Mouse (Mus musculus) stomach, embryonic 14.5 days (tissue): Measurements from ENCODE around the gene Spdye4c. TPM values are rescaled to one million over a fixed set of nuclear protein-coding genes. Genes with fewer than 3 reads are reported as not detected.

ENCODE experiments used
- ATAC-seq: fragments of 200-750 bp; cut with Nextera tagmentation; 2 replicates; pipeline ENCODE4 v1.8.0; 2017; ENCODE audit warnings: low read depth, moderate TSS enrichment; ENCODE audit not compliant: insufficient number of reproducible peaks, insufficient read depth, low FRiP score
- H3K27ac ChIP-seq: fragments of 300-500 bp; sonication (generic); 2 replicates; pipeline ENCODE4 v1.5.1; 2014; ENCODE audit warnings: mild to moderate bottlenecking, low read length, moderate library complexity, mixed read lengths
- H3K27me3 ChIP-seq: fragments of 300-500 bp; sonication (generic); 2 replicates; pipeline ENCODE4 v1.6.1; 2014; ENCODE audit warnings: low read length, control low read depth, mixed read lengths; ENCODE audit not compliant: control insufficient read depth, insufficient read depth
- H3K36me3 ChIP-seq: fragments of 300-500 bp; sonication (generic); 2 replicates; pipeline ENCODE4 v1.6.1; 2014; ENCODE audit warnings: mild to moderate bottlenecking, control low read depth, low read length, moderate library complexity, mixed read lengths; ENCODE audit not compliant: control insufficient read depth, insufficient read depth
- H3K4me1 ChIP-seq: fragments of 300-500 bp; sonication (generic); 2 replicates; pipeline ENCODE4 v1.6.1; 2014; ENCODE audit warnings: low read length, control low read depth, mixed read lengths; ENCODE audit not compliant: control insufficient read depth, insufficient read depth
- H3K4me2 ChIP-seq: fragments of 300-500 bp; sonication (generic); replicated peaks from 2 replicates; pipeline ENCODE4 v1.6.1; 2014; ENCODE audit warnings: low read depth, low read length, control low read depth
- H3K4me3 ChIP-seq: fragments of 300-500 bp; sonication (generic); 2 replicates; pipeline ENCODE4 v1.5.1; 2014; ENCODE audit warnings: low read depth, low read length, control low read depth
- H3K9ac ChIP-seq: fragments of 300-500 bp; sonication (generic); replicated peaks from 2 replicates; pipeline ENCODE4 v1.6.1; 2014; ENCODE audit warnings: low read depth, mild to moderate bottlenecking, control low read depth, low read length, moderate library complexity, mixed read lengths
- H3K9me3 ChIP-seq: fragments of 300-500 bp; sonication (generic); 2 replicates; pipeline ENCODE4 v1.6.1; 2016; ENCODE audit warnings: low read depth, low read length, control low read depth; ENCODE audit not compliant: control insufficient read depth
- WGBS: fragments of 180-500 bp; shearing (Covaris S2); extraction: QIAGEN DNeasy Blood & Tissue Kit; methylation state at CpG from one replicate; pipeline ENCODE4 v1.1.7; 2014; 5-methylcytosine and 5-hydroxymethylcytosine counted together
- polyA plus RNA-seq: library from polyadenylated mRNA; unstranded; fragments of >200 nt; fragmentation: Nextera tagmentation; extraction: Ambion mirVana; gene quantifications from 2 replicates; pipeline ENCODE4 v1.2.1, GENCODE M21; 2014

The Spdye4c gene
- polyA plus RNA-seq, 1 experiment from 2014 or later, result not detected

DNA sequence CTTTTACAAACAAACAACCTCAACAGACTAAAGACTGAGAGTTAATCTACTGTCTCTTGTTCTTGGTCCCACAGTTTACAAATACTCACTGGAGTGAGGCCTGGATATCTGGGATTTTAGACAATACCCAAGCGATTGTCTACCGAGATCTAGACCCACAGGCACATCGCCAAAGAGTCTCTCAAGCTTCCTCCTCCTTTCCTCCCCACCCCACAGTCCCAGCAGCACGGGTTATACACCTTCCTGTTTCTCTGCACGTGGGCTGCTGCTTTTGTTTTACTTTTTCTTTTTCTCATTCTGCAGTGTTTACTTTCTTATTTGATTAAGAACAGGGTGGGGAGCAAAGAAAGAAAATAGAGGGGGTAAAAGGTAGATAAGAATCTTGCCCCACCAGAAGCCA, 22.4 kb downstream of the Spdye4c start:
- 0 out of 2 replicates have a peak, but pooled peaks have one; percentile 6 for ATAC-seq
- H3K27ac ChIP-seq, result peak overlapping the region; percentile 15; the same call in 1 of the 2 replicates
- 61% methylated on average over 5 of the region's 5 CpGs for WGBS
- peaks cover 71% of the 10 kb centered on the region for H3K36me3 ChIP-seq
- no peak overlapping the region for H3K4me2 ChIP-seq
- no peaks in the 10 kb centered on the region for H3K27me3 ChIP-seq
- no peak overlapping the region for H3K4me3 ChIP-seq
- no peaks in the 10 kb centered on the region for H3K4me1 ChIP-seq
- no peak overlapping the region for H3K9ac ChIP-seq
- H3K9me3 ChIP-seq, result no peaks in the 10 kb centered on the region

DNA sequence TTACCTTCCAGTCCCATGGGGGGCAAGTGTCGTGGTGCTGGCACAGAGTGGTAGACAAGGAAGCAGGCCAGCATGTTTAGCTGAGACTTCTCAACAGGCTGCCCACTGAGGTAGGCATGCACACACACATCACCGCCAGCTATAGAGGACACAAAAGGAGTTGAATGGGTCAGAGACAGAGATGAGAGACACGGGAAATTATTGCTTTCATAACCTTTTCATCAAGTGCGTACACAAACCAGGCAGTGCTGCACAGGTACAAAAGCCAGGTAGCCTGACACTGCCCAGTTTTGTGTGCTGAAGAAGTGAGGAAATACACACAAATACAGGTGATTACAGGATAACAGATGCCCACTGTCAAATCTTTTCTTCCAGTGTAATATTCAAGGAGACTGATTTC, 24.4 kb downstream of the Spdye4c start:
- WGBS, result 88% methylated on average over 4 of the region's 4 CpGs
- Histone ChIP-seq H3K27ac (no peak overlapping the region), H3K9me3 (no peaks in the 10 kb centered on the region), H3K36me3 (peaks cover 86% of the 10 kb centered on the region), H3K4me1 (no peaks in the 10 kb centered on the region), H3K4me3 (no peak overlapping the region), H3K4me2 (no peak overlapping the region), H3K9ac (no peak overlapping the region), H3K27me3 (no peaks in the 10 kb centered on the region)
- no peak for ATAC-seq

DNA sequence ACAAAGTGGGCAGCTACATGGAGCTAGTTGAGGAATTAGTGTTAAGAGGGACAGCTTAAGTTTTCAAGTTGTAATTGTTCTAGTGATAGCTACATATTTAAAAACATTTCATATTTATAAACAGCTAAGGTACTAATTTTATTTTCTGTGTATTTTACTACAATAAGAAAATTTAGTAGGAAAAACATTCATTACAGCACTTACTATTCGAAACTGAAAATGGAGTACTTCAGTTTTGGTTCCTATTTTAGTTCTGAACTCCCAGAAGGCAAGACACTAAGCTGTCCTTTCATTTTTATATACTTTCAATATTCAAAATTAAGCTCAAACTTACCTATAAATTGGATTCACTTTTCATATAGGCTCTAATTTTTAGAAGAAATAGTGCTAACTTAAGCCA, 29.6 kb downstream of the Spdye4c start:
- H3K9ac ChIP-seq, result no peak overlapping the region
- no peak for ATAC-seq
- 95% methylated on average over 1 of the region's 1 CpGs for WGBS
- H3K4me1 ChIP-seq, result no peaks in the 10 kb centered on the region
- H3K4me3 ChIP-seq, result no peak overlapping the region
- no peaks in the 10 kb centered on the region for H3K9me3 ChIP-seq
- no peak overlapping the region for H3K4me2 ChIP-seq
- H3K27ac ChIP-seq, result no peak overlapping the region
- H3K36me3 ChIP-seq, result peaks cover 91% of the 10 kb centered on the region
- H3K27me3 ChIP-seq, result no peaks in the 10 kb centered on the region

Other genes with a start within 250 kb of the Spdye4c start
- gene Anapc1, start 96.2 kb downstream of the Spdye4c start, polyA plus RNA-seq, result 86.0 and 86.3 TPM in 2 replicates
- 5.4 and 6.1 TPM in 2 replicates for gene Mertk, start 107.7 kb downstream of the Spdye4c start, polyA plus RNA-seq
- 37.5 and 38.0 TPM in 2 replicates for gene Tmem87b, start 226.9 kb downstream of the Spdye4c start, polyA plus RNA-seq